Mouse (Mus musculus): ENCODE data around the gene Mpp4. TPM values are rescaled to one million over a fixed set of nuclear protein-coding genes. Genes with fewer than 3 reads are reported as not detected.

Gene Mpp4
- total RNA-seq (2014; fragmentation: Nextera tagmentation) (2.1 and 2.9 TPM in 2 replicates), total RNA-seq (2017) (0.39 TPM in 1 of 2 replicates, not detected in the other)

DNA sequence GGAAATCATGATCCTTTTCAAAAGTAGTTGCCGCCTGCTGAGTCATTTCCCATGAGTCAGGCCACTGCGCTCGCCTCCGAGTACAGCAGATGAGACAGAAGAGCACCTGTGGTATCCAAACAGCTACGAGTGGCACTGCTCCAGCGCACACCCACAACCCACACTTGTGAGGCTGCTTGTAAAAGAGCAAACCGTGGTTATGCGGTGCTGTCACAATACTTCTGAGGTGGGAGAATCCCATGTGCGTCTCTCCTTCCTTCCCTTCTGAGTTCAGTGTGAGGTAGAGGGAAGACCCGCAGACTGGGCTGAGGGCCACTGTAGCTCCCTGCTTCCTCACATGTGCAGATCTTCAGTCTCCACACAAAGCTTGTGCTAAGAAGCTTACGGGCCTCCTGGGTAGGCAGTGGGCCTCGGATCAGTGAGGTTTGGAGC, at the start of gene Mpp4:
Mpp4 (minus strand) TSS at position 360 of the 432 bp plus-strand sequence.
- peak; percentile 95 for ATAC-seq (replicated peaks; ENCODE audit: poor library complexity, severe bottlenecking)

DNA sequence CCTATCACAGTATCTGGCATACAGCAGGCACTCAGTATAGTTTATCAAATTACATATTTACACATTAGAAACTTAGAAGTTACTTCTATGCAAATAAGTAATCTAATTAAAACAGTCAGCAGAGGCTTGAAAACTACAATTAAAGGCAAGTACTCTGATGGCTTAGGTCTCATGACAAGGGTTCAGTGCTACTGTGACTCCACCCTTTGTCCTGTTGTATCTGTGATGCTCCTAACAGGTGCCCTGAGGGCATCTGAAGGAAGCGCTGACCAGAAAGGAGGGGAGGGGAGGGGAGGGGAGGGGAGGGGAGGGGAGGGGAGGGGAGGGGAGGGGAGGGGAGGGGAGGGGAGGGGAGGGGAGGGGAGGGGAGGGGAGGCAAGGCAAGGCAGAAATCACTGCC, 49.8 kb upstream of the Mpp4 start:
- ATAC-seq (replicated peaks; ENCODE audit: poor library complexity, severe bottlenecking): no peak

DNA sequence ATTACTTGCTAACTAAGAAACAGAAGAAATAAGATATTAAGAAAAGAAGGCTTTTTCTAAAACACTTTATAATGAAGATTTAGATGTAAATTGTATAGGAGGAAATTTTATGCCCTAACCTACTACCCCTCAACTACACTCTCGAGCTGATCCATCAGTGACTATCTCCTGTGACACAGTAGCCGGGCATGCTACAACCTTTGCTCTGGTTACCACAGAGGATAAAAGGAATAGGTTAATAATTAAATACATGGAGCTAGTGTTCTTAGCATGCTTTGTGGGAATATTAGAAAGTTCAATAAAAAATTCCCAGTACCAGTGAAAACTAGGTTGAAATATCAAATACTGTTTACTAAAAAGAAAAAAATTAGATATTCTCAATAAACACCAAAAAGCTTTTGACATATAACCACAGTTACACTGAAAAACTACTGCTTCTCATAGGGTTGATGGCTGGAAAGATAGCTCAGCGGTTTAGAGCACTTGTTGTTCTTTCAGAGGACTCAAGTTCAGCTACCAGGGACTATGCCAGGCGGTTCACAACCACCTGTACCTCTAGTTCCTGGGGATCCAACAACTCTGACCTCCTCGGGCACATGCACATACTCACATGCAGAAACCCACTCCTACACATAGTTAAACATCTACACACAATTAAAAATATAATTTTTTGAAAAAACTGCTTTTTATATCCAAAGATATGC, 49.0 kb upstream of the Mpp4 start:
- no peak for ATAC-seq (replicated peaks; ENCODE audit: poor library complexity, severe bottlenecking)

DNA sequence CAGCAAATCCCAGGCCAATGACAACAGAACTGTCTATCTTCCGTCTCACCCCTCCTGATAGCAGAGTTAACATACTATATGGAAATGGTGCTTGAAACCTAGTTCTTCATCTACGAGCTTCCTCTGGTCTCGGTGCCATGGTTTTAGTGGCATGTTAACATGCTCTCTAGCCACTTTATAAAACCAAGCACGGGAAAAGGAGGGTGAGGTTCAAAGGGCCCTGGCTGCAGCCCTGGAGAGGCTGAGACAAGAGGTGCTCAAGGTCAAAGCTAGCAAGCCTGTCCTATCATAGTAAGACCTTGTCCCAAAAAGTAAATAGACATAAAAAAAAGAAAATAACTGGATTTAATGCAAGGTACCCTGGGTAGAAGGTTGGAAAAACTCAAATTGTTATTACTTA, 48.5 kb upstream of the Mpp4 start:
- ATAC-seq (replicated peaks; ENCODE audit: poor library complexity, severe bottlenecking): no peak

DNA sequence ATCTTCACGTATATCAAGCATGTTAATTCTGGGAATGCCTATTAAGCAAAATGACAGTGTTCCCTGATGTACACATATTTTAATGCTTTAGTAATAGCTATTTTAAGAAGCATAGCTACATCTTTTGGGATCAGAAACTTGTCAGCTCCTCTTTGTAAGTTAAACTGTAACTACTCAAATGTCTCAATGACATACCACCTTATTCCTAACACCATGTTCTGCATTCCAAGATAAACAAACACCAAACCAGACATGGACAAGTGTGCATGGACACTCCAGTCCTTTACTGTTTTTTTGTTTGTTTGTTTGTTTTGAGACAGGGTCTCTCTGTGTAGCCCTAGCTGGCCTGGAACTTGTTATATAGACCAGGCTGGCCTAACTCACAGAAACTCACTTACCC, 45.1 kb upstream of the Mpp4 start:
- no peak for ATAC-seq (replicated peaks; ENCODE audit: poor library complexity, severe bottlenecking)

DNA sequence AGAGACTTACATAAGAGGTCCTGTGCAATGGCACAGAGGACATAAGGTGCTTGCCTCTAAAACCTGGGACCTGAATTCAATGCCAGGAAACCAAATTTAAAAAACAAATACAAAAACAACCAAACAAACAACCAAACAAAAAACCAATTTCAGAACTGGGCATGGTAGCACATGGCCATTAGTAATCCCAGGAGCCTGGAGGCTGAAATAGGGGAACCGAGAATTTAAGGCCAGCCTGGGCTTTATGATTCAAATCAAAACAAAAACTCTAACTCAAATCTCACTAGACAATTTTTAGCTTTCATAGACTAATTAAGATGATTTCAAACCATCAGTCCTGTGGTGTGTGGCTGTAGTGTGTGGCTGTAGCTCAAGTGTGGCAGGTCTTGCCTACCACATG, 41.3 kb upstream of the Mpp4 start:
- ATAC-seq (replicated peaks; ENCODE audit: poor library complexity, severe bottlenecking): no peak

DNA sequence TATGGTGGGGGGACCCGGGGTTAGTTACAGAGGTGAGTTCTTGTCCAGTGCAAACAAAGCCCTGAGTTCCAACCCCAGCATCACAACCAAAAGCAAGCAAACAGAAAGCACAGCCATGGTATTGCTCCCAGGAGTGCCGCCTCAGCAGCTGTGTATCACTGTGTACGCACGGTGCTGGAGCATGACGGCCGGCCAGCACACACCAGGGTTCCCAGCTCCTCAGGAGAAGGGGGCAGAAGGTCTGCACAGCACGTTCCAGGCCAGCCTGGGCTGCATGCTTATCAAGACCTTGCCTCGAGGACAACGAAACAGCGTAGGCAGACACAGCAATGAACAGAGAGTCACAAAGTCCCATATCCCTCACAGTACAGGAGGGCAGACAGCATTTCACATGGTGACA, 39.2 kb upstream of the Mpp4 start:
- ATAC-seq (replicated peaks; ENCODE audit: poor library complexity, severe bottlenecking): no peak

DNA sequence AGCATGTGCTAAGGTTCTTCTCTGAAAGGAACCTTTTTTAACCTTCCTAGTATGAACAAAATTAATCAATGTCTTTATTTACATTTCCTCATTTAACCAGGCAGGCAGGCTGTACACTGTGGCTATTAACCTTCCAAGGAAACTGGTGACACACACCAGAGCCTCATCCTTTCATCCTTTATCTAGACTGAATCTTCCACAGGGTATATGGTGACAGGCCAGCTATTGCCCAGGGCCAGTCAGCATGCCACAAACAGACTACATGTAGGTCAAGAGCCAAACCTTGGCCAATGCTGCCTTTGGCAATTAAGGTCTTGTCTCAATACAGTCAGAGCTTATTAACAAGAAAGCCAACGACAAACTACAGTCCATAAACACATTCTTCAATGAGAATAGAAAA, 38.4 kb upstream of the Mpp4 start:
- no peak for ATAC-seq (replicated peaks; ENCODE audit: poor library complexity, severe bottlenecking)

DNA sequence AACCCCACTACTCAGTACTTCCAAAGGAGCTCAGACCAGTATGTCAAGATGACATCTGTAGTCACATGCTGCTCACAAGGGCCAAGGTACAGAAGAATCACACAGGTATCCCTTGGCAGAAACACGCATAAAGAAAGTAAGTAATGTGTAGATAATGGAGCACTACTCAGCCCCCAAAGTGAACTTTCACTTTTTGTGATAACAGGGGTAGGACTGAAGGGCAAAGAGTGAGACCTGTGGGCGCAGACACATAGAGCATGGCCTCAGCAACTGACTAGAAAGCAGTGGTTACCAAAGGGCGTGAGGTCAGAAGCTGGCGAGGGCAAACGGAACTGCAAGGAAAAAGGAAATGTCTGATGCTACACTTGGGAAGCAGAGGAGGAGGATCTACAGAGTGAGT, 37.8 kb upstream of the Mpp4 start:
- ATAC-seq (replicated peaks; ENCODE audit: poor library complexity, severe bottlenecking): no peak

DNA sequence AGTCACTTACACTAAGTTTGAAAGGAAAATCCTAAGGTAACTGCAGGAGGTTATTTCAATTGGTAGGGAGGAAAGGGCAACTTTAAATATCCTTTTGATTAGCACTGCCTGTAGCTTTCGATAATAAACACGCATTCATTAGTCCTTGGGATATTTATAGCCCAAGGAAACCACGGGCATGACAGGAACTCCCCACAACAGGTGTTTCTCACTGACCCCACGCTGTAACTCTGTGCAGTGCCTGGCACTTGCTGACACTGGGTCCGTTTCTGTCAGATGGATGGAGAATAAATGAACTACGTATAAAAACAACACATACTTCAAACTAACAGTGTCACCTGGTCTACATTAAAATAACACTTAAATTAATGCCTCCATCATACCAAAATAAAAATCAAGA, 31.8 kb upstream of the Mpp4 start:
- ATAC-seq (replicated peaks; ENCODE audit: poor library complexity, severe bottlenecking): no peak

DNA sequence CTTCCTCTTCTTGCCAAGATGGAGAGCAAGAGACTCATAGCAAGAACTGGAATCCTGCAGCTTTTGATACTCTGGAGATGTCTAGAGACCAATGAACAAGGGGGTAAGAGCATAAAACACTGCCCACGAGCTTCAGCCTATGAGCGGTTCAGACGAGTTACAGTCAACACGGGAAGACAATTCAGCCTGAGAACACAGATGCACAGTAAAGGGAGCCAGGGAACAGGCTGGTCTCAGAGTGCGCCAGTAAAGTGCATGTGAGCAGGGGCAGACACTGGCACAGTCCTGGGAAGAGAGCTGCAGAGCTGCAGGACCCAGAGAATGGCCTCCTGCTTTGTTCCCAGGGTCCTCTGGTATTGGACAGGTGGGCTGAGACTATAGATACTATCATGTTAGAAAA, 24.6 kb upstream of the Mpp4 start:
- no peak for ATAC-seq (replicated peaks; ENCODE audit: poor library complexity, severe bottlenecking)

DNA sequence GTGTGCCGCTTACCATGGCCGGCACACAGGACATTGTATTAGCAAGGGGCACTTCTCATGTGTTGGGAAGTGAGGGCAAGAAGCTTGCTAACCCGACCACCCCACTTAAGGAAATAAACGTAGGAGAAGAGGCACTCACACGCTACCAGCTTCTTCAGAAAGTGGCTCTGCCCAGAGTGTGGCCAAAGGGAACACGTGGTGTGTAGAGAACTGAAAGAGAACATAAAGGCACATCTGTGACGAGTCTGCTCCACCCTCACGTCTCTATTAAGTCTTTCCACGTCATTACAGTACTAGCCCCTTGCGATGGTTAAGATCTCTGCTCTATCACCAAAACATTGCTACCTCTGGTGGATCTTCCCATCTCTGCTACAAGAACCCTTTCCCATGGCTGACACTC, 23.1 kb upstream of the Mpp4 start:
- no peak for ATAC-seq (replicated peaks; ENCODE audit: poor library complexity, severe bottlenecking)

DNA sequence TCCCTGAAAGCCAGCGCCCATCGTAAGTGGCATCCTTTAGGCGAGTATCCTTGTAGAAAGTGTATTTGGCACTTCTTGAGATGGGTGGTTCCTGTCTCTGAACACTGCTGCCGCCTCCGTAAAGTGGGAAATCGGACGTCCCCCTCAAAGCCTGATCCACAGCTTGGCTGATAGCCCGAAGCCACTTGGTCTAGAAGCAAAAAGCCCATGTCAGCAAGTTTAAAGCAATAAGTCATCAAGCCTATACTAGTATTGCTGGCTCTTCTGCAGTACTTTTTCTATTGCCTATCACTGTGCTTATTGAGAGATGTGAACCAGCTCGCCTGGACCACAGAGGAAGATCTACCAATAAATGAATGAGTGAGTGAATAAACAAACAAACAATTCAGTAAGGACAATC, 22.2 kb upstream of the Mpp4 start:
- ATAC-seq (replicated peaks; ENCODE audit: poor library complexity, severe bottlenecking): no peak

DNA sequence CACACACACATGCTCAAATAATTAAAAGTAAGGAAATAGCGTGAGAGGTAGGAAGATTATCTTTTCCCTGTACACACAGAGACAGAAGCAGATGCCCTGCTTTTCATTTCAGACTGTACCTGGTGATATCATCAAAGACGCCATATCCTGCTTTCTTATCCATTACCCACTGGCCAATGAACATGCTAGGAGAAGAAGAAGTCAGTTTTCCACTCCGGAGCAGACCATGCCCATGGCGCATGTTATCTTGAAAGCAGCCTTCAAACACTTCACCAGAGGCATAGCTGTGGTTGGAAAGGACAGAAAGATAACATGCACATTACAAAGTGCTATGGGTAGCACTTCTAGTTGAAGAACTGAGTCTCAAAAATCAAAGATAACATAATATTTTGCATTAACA, 19.9 kb upstream of the Mpp4 start:
- ATAC-seq (replicated peaks; ENCODE audit: poor library complexity, severe bottlenecking): no peak

DNA sequence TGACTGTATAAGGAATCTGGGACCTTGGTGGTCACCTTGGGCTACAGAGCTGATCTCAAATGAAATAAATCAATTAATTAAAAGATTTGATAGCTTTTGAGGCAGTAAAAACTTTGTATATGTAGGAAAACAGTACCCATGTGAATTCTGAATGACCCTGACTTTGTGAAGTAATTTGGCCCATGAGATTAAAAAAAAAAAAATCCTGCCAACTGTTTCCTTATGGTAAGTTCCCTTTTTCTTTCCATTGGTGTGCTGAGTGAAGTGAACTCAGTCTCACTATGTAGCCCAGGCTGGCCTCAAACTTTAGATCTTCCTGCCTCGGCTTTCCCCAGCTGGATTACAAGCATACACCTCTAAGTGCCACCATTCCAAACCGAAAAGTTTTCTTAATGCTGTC, 19.2 kb upstream of the Mpp4 start:
- no peak for ATAC-seq (replicated peaks; ENCODE audit: poor library complexity, severe bottlenecking)

DNA sequence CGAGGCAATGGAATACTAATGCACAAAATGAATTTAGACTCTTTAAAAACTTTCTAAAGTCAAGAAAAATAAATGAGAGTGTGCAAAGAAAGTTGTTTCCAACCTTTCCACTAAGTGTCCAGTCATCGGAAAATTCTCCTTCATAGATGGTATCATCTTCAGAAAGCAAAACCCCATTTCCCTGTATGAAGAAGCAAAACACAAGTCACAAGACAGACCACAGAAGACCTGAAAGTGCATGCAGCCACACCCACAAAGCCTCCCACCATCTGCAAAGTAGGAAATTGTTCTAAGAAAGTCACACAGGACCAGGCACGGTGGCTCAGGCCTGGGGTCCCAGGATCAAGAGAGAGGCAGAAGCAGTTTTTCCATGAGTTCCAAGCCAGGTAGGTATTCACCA, 16.8 kb upstream of the Mpp4 start:
- no peak for ATAC-seq (replicated peaks; ENCODE audit: poor library complexity, severe bottlenecking)

DNA sequence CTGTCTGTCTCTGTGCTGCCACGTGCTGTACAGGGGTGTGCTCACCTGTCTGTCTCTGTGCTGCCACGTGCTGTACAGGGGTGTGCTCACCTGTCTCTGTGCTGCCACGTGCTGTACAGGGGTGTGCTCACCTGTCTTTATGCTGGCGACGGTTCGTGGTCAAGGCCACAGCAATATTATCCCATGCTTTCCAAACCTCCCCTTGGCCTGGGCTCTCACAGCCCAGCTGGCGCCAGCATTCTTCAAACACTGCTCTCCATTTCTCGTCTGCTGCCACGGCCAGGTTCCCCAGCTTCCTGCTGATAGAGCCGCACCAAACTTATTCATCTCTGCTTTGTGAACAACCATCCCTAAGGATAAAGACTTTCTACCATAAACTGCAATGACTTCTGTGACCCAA, 15.2 kb upstream of the Mpp4 start:
- ATAC-seq (replicated peaks; ENCODE audit: poor library complexity, severe bottlenecking): no peak

DNA sequence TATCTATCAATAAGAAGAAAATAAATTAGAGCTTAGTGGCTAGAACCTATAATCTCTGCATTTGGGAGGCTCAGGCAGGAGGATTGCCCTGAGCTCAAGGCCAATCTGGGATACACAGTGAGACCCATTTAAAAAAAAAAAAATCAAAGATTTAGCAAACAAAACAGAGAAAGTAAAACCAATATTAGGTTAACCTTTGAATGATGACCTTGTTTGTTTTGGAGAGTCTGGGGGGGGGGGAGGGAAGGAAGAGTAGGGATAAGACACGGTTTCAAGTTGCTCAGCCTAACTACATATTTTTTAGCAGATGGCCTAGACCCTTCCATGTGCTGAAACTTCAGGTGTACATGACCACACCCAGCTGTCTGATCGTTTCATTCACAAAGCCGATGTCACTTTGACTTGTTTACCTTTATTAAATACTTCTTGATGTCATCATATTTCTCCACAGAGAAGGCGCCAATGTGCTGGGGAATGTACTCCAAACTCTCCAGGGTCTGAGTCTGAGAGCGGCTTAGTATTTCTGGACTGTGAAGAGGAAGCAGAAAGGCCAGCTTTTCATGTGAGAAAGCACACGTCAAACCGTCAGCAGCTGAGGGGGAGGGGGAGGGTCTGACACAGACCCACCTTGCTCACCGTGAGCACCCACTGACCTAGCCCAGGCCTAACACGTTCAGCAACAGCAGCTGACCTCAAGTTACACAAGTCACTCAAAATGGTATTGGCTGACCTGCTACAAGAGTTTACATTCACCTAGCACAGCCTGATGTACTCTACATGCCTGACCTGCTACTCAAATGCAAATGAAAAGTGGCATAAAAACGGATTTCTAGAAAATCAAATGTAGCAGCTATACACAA, 11.6 kb upstream of the Mpp4 start:
- no peak for ATAC-seq (replicated peaks; ENCODE audit: poor library complexity, severe bottlenecking)

DNA sequence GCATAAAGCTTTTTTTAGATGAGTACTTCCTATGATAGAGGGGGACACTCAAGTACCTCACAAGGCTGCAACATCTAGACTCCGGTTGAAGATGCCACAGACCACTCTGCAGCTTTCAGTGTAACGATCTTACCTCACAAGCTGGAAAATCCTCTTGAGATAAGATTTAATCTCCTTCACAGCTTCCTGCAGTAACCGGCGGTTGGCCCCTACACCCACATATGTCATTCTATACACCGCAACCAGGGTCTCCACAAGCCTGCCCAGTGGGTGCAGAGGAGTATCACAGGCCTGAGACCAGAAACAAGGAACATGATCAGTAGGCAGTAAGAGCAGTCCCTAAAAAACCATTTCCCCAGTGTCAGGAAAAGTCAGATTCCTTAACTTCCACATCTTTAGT, 9.8 kb upstream of the Mpp4 start:
- peak; percentile 60 for ATAC-seq (replicated peaks; ENCODE audit: poor library complexity, severe bottlenecking)

DNA sequence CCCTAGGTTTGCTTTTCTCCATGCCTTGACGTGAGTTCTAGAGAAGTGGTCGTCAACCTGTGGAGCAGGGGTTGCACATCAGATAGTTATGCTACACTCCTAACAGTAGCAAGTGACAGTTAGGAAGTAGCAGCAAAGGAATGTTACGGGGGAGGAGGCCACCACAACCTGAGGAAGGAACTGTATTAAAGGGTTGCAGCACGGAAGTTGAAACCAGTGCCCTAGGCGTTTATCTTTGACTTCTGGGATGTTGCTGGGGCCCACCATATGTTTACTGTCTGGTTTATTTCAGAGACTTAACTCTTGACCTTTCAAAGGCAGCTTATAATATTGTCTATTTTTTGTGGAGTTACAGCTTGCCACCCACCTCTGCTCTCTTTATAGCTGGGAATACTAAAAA, 8.7 kb upstream of the Mpp4 start:
- ATAC-seq (replicated peaks; ENCODE audit: poor library complexity, severe bottlenecking): peak; percentile 57

DNA sequence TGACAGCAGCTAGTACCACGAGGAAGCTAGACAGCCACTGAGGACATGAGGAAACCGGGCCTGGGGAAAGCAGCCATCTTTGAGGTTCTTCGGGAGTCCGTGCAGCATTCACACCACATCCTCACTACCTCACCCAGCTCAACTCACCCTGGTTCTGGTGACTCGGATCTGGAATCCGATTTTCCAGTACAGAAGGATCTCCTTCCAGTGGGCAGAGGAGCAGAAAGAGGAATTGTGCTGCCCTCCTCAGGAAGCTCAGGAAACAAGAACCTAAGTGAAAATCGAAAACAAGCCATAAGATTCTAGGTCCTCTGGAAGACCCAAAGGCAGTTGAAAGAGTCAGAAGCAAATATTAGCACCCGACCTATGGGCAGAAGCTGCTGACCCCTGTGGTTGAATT, 7.1 kb upstream of the Mpp4 start:
- no peak for ATAC-seq (replicated peaks; ENCODE audit: poor library complexity, severe bottlenecking)

DNA sequence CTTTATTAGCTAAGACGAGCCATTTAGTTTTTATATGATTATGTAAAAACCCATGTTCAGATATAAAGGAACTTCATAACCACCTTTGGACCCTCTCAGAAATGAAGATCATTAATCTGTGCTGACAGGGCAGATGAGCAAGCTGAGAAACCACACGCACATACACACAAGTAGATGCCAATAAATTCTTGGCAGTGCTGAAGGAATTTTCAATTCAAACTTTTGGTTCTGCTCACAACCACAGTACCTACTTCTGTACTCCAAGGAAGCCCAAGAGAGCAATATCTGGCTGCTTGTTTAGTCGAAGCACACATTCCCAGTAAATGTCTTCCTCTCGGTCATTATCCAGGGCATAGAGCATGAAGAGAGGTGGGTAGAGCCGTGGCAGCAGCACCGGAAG, 6.4 kb upstream of the Mpp4 start:
- ATAC-seq (replicated peaks; ENCODE audit: poor library complexity, severe bottlenecking): no peak

All from granulocyte monocyte progenitor cell, adult 5-6 weeks (primary cell).